Mouse (Mus musculus): Measurements from ENCODE around the gene Zfp553.

DNA sequence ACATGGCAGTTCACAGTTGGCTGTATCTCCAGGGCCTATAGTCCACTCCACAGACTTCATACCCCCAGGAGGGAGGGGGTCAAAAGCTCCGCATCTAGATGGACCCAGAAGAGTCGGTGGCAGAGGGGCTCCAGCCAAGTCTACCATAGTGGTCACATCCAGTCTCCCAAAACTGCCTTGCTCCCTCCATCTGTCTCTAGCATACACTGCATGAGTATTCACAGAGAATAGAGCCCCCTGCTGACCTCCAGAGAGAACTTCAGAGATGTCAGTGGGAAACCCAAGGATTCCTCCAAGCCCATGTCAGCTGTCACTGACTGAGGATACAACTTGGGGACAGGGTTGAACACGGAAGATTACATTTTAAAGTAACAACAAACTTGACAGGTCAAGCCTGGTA lies 47.3 kb upstream of the Zfp553 start:
- TF ChIP-seq CTCF (IDR thresholded peaks at IDR 0.05; ENCODE audit: low read depth, low read length) (0 out of 2 replicates have a peak, but pooled peaks have one; percentile 9), POLR2A (IDR thresholded peaks at IDR 0.05; ENCODE audit: extremely low read depth, insufficient read depth, low read length) (no peak)

Data from liver, adult 2 months (tissue).